Mouse (Mus musculus) B cell, adult 2 months (primary cell): ENCODE data around the gene Epn3.

Source experiments
- DNase-seq, 2 experiments: peaks; one replicate each; pipeline ENCODE4 v3.0.0; 2022

Epn3 gene

DNA sequence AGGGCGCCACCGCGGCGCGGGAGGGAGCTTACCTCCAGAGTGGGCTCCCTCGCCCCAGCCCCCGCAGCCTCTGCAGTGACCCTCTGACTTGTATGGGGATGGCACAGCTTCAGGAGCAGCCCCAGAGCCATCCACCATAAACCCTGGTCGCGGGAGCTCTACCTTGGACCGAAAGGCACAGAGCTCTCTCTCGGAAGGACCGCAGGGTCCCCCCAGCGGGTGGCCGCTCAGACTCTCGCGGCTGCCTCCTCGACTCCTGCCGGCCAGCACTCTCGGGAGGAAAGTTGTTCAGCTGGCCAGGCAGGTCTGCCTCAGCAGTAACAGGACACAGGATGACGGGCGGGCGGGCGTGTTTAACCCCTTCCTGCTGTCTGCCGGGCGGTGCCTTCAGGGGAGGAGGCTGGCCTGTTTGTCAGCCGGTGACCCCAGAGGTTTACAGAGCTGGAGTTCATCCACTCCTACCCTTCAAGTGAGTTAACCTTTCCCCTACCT lies at the start of gene Epn3:
Gene Epn3 (minus strand): TSS at position 314 of the 492 bp plus-strand sequence.
- DNase-seq: no peak

DNA sequence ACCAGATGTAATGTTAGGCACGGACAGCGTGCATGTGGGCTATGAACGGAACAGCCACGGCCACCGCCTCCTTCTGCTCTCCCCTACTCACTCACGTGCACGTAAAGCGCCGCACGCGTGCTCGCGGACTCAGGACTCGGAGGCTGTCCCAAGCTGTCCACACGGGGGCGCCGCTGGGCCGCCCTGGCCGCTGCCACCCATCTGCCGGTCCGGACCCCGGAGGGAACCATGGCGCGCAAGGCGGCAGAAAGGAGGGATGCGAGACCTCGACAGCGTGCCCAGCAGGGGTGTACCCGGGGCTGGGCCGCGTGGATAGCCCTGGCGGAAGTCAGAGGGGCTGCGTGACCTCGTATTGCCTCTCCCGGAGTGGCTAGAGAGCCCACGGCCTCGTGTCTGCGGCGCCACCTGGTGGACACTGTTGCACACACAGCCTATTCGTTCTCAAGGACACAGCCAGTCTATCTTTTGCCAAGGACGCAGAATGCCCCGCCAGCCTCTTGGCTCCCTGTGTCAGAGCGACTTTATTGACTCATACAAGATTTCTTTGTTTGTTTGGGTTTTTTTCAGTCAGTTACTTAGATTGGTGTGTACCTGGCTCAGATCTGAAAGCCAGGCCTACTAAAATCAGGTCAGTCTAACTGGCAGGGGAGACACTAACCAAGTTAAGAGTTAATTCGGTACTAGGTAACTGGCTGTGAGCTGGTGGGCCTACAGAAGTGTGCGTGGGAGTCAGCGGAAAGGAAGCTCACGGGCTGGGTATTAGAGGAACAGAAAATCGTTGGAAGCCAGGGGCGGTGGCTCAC lies 49.3 kb upstream of the Epn3 start, which contains the start of gene Rsad1:
Gene Rsad1 (minus strand): TSS at position 368 of the 803 bp plus-strand sequence.
- DNase-seq: peak; percentile 96 to 98

DNA sequence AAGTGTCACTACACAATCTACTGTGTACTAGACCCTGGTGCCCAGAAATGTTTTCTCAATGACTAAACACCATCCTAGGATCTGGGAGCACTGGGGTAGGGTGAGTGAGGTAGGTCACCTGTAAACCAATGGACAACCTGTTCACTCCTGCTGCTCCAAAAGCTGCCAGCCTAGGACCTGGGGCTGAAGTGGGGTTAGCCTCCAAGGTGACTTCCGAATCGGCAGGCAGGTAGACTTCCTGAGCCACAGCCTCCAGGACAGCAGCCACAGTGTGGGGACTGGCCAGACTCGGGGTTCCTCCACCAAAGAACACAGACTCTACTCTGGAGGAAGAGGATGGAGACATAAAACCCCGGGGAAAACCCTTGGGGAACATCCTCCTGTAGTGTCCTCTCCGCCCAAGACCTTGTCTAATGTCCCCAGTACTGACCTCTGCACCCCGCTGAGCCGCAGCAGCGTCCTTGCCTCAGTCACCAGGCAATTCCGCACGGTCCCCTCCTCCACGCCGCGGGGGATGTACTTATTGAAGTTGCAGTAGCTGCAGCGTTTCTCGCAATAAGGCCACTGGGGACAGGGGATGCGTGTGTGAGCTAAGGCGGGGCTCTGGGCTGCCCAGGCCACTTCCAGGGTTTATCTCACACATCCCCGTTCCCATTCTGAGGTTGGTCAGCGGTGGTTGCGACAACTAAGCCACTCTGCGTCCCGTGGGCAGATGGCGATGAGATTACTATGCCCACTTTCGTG lies 48.4 kb upstream of the Epn3 start:
- DNase-seq: peak; percentile 42 to 43

DNA sequence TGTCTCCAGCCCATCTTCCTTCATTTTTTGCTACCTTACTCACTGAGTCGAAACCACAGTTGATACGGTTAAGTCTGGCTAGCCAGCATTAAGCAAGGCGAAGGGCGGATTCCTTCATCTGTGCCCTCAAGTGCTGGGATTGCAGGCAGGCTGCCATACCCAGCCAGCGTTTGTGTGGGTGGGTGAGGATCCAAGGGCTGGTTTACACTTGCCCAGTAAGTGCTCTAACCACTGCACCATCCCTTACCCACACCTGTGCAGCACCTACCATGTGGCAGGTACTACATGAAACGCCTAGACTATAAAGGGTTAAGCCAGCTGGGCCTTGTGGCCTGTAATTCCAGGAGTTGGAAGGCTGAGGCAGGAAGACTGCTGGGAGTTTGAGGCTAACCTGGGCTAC lies 47.5 kb upstream of the Epn3 start:
- no peak for DNase-seq

DNA sequence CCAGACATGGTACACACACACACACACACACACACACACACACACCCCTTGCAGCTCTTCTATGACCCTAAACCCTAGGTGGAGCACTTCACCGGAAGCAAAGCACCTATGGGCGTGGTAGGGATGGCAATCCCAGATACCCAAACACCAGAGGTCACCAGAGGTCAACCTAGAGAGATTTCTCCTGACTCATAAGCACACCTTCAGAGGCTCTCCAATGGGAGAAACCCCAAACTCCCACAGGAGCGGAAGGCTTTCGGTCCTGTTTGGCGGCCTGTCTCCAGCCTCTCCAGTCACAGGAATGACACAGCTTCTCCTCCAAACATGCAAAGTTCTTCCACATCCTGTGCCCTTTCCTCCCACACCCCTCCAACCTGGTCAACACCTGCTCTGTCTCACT lies 46.6 kb upstream of the Epn3 start:
- DNase-seq: no peak

DNA sequence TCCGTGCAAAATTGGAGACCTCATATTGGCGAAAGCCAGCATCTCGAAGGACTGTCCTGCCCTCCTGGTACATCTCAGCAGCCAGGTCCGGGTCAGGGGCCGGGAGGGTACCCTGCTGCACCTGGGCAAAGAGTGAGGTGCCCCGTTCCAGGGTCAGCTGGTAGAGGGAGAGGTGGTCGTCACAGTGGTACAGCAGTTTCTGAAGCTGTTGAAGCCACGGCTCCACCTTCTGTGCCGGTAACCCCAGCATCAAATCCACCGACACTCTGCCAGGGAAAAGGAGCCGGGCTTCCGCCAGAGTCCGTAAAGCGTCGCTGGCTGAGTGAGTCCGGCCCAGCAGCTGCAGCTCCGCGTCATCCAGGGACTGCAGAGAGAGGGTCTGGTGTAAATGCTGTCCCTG lies 44.6 kb upstream of the Epn3 start:
- DNase-seq: no peak

DNA sequence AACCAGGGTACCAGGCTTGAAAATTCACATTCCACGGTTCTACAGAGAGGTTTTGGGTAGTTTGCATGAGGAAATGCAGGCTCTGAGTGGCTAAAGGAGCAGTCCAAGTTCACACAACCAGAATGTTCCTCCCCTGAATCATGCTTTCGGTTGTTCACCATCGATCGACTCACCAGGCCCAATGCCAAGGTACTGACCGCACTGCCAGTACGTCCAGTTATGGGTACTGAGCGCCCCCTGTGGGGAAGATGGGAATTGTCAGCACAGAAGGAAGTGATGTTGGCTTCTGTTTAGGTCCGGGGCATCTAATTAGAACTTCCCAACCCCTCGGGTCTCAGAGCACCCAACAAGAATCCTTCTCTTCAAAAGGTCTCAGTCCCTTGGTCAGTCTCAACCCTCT lies 44.2 kb upstream of the Epn3 start:
- peak; percentile 74 to 76 for DNase-seq

DNA sequence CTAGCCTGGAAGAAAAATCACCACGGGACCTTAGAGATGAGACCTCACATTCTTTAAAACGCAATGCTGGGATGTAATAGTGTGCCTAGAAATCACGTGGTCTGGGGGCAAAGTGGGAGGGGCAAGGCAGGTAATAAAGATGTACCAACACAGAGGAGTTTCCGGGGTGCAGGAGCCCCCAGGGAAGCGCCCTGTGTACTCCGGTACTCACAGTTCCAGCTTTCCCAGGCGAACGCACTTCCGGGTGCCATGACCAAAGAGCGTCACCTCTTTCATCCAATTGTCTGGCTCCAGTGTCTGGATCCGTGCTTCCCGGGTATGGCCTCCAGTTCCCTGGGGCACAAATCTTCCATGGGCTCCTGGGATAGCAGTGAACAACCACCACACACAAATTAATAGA lies 43.6 kb upstream of the Epn3 start:
- no peak for DNase-seq

DNA sequence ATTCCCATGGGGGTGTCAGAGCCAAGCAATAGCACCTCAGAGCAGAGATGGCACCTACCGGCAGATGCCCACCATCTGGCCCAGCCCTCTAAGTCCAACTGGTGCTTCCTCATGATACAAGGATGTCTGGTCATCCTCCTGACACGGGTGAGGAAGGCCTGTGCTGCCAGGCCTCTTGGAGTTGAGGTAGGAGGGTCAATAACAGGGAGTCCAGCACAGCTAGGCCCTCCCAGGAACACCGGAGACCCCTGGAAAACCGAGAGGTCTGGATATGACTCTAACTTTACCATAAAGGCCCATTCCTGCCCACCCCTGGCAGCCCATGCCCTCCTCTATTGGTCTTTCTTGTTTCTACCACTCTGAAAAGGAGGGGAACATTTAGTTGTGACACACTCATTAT lies 42.6 kb upstream of the Epn3 start:
- no peak for DNase-seq

DNA sequence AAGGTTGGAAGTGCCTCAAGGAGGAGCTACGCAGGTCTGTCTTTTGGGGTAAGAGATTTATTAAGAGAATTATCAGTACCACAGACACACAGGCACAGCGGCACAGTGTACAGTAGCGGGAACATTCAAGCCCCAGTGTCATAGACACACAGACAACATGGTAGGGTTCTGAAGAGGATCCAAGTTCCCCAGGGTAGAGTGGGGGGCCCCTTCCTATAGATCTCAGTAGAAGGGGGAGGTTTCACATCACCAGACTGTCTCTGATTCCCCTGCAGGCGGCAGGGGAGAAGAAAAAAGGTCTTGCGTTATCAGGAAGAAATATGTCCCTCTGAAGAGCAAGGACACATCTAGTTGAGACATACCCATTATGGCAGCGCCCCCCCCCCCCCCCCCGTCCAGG lies 40.0 kb upstream of the Epn3 start:
- no peak for DNase-seq

DNA sequence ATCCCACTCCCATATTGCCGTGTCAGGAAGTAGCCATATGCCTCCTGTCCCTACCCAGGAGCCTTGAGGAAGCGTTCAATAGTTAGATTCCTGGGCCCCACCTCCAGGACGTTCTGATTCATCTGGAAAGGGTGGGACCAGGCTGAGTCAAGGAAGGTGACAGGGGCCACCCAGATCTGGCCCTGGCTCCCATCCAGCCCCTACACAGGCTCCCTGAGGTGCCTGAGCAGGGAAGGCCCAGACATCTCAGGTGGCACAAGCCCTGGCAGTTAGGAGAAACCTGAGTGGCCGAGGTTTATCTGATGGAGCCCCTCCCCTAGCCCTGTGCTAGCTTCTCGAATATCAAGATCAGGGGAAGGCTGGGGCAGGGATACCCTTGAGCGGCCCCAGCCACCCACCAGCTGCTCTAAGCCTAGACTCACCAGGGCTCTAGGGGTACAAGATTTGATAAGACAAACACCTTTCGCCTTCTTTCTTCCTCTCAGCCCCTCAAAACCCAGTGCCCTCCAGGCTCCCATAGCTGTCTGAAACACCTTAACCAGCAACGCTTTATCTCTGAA lies 39.0 kb upstream of the Epn3 start:
- DNase-seq: no peak

DNA sequence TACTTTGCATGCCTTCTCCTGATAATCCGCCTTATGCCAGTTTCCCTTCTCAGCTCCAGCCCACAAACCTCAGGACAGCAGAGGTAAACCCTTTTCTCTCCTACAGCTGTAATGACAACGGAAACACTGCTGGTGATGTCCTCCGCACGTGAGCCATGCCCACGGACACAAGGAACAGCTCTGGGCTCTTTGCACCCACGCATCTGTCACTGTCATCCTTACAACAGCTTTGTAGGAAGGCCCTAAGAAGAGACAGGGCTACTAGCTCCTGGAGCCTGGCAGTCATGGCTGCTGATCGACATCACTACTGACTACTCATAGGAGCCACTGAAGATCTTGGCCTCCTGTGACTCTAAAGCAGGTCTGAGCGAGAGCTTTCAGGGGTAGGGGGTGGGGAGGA lies 33.4 kb upstream of the Epn3 start:
- DNase-seq: no peak

DNA sequence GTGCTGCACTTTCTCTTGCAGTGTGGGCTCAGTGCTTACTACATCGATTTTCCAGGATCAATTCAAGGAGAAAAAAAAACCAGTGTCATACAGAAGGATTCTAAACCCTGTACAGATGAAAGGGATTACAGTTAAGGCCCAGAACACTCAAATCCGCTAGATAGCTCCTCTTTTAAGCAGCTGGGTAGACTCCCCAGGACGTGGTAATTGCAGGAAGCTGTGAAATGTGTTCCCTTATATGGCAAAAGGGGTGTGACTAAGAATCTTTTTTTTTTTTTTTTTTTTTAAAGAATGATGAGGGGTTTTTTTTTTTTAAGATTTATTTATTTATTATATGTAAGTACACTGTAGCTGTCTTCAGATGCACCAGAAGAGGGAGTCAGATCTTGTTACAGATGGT lies 29.1 kb upstream of the Epn3 start:
- no peak for DNase-seq

DNA sequence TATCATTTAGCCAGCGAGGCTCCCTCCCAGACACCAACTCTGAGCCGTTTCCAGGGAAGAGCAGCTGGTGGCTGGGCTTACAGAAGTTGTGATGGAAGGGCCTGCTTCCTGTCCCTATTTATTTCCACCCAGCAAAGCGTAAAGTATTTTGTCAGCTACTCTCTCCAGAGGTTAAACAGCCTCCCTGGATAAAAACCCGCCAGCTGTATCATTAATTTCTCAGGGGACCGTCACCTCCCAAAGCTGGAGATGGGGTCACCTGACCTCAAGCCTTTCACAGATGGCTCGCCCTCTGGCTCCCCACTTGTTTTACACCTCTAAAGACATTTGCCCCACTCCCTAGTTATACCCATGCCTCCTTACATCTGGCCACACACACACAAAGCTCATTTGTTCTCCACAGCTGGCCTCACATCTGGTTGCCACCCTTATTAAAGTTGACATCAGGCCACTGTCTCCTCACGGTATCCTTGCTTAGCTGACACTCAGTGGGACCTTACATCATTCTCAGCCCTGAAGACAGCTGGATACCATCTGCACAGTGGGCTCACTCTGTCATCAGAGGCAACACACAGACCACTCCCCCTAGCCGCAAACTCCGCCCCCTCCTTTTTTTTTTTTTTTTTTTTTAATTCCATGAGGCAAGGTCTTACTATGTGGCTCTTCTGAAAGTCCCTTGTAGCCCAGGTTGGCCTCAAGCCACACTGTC lies 26.6 kb upstream of the Epn3 start:
- DNase-seq: no peak

DNA sequence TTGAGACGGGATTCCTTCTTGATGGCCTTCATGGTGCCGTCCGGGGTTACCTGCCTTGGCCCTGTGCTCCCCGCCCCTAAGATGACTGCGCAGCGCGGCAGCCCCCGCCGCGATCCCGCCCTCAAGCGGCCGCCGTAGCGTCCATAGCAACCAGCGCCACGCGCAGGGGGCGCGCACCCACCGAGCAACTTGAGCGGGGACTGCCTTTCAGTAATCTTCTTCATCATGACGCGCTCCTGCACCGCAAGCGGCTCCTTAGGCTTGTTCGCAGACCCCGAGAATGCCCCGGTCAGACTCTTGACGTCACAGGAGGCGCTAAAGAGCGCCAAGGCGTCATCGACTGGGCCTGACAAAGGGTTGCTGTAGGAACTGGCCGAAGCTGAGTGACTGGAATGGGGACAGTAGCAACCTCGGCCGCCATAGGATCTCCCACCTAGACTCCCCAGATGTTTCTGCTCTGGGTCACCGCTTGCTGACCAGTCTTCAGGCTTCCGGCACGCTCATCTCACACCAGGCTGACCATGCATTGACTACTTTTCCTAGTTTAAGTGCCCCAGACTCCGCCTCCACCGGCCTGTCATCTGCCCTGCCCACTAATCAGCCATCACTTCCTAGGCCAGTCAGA lies 21.6 kb upstream of the Epn3 start, which contains the start of gene Mycbpap:
Gene Mycbpap (minus strand): TSS at position 524 of the 625 bp plus-strand sequence.
- peak; percentile 49 to 58 for DNase-seq

DNA sequence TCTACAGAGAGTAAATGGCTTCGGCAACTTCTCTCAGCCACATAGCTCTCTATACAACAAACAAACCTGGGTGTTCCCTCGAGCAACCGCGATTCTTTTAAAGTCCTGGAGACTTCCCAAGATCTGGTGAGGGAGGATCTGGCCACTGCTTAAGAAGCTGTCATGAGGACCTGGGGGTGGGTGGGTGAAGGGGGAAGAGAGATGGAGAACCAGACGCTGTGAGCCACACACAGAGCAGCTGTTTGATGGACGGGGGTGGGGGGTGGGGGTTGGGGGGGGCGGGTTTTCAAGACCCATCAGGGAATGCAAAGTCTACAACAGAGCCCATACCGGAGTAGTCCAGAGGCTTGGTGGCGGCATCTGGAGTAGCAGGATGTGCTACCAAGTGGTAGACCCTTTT lies 13.7 kb upstream of the Epn3 start:
- no peak for DNase-seq

DNA sequence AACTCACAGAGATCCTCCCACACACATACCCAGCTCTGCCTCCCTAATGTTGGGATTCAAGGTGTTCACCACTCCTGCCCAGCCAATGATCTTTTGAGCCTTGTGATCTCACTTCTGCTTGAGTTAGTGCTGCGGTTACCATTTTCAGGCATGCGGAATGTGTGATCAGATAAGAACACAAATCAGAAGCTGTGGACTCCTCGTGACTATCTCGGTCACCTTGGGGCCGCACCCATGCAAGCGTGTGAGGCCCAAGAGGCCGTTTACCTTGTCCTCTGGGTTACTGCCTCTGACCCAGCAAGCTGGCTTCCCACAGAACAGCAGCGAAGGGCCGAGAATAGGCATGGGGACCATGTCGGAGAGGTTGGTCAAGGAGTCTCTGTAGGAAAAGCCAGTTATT lies 9.2 kb upstream of the Epn3 start:
- DNase-seq: no peak

DNA sequence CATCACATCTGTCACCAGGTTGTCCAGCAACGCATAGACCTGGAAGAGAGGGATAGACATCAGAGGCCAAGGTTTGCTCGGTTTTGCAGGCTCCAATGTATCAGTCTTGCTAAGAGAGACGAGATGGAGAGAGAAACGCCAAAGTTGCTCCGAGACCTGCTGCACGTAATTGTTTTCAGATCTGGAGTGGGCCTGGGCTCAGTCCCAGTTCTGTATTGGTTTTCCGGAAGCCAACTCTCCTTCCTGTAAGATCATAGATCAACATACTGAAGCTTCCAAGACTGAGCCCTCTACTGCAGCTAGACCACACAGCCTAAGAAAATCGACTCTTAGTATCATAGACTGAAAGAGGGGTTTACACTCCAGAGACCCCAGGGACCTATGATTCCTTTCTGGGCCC lies 1.7 kb upstream of the Epn3 start:
- no peak for DNase-seq

DNA sequence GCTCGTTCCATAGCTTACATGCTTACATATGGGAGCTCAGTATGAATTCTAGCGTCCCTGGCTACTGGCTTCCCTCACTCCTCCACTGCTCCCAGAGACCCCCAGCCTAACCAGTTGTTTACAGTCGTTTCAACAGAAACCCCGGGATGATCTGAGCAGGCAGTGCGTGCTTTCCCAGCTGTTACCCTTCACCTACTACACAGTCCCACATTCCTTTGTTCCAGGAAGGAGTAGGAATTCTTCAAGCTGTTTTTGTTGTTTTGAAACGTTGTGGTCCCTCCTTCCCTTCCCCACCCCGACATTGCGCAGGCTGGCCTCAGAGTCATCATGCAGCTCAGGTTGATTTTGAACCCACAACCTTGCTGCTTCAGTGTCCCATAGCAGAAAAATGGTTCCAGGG lies 588 bp upstream of the Epn3 start:
- no peak for DNase-seq

DNA sequence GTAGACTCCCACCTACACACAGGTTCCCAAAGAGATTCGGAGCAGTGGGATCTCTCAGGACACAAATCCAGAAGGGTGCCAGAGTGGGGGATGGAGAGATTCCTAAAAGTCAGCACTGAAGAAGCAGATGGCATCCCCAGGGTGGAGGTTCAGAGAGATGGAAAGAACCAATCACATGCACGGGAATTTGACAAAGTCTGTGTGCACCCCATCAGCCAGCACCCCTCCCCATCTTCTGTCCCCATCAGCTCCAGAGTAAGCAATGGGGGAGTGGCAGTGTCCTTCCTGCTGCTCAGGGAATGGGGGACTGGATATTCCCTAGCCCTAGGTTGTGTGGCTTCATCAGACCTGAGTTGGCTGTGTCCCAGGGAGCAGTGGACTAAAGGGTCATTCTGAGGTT lies 739 bp downstream of the Epn3 start:
- no peak for DNase-seq

DNA sequence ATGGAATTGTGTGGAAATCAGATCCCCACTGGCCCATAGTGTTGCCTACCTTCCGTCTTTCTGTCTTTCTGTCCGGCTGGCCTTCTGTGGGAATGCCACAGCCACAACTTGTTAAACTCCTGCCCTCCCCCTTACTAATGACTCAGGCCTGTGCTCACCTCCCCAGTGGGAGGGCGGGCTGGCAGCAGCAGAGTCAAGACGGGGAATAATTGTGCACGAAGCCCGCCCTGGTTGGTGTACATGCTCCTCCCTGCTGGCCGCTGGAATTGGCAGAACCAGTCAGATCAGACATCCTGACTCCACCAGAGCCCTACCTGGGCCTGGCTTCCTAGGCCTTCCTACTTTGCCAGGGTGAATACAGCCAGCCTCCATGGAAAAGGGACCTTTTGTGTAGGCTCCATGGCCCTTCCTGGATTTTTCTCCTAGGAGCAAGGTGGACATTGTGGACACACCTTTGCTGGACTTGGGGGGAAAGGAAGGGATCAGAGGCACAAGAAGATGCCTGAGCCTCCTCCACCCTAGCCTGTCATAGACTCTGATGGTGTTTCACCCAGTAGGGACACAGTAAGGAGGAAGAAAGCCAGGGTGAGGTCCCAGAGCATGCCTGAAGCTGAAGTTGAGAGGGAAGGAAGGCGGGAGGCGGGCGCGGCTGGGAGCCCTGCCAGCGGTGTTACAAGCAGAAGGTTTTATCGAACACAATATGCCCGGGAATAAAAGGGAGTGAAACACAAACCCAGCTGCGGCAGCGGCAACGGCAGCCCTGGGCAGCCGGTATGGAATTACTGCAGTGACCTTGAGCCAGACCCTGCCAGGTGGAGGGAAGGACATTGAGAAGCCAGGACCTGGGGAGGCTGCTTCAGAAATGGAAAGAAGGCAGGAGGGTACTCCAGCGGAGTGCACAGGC lies 1.4 kb downstream of the Epn3 start:
- no peak for DNase-seq

DNA sequence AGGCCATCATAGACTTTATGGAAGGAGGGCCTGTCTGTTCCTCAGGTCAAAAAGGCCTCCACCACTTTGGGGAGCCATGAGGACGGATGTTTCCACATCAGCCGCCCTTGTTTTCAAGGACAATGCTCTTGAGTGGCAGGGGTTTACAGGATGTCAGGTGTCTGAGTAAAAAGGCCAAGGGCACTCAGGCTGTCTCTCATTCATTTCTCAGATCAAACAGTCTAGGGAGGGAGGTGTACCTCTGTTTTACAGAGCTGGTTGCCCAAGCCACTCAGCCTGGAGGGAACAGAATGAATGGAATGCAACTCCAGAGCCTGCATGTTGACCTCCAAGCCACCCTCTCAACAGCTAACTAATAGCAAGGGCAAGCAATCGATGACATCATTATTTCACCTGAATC lies 4.4 kb downstream of the Epn3 start:
- no peak for DNase-seq
